Mouse (Mus musculus): Measurements from ENCODE around the gene Lrrc8b.

GRCm38 (mm10) chr5:105500132-105501121 lies 84.9 kb downstream of the Lrrc8b start:
- no peak for TF ChIP-seq POLR2A (IDR thresholded peaks at IDR 0.05; ENCODE audit: low read depth, low read length)
- TF ChIP-seq CTCF (conservative IDR thresholded peaks at IDR 0.05; ENCODE audit: insufficient read depth, insufficient read length, low read depth, low read length): no peak

All from kidney, adult 2 months (tissue).